Mouse (Mus musculus): ENCODE data around the gene Il17f.
A peak's percentile ranks its signal among the peaks of the same experiment; 100 is the strongest.
"Not testable (repeated sequence)": the region's sequence is repeated elsewhere in the genome, so short reads cannot be mapped to it uniquely, and the experiment has no call there.

Gene Il17f

DNA sequence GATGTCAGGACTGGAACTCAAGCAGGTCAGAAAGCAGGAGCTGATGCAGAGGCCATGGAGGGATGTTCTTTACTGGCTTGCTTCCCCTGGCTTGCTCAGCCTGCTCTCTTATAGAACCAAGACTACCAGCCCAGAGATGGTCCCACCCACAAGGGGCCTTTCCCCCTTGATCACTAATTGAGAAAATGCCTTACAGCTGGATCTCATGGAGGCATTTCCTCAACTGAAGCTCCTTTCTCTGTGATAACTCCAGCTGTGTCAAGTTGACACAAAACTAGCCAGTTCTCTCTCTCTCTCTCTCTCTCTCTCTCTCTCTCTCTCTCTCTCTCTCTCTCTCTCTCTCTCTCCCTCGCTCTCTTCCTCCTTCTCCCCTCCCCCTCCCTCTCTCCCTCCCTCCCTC, at the start of gene Il17f:
Gene Il17f (minus strand): TSS at position 101 of the 400 bp plus-strand sequence.
- not testable (repeated sequence) for DNase-seq (ENCODE audit: low spot score in 2 of 2)

GRCm38 (mm10) chr1:20839911-20840310, 49.5 kb upstream of the Il17f start:
- DNase-seq (ENCODE audit: low spot score in 2 of 2) = no peak

DNA sequence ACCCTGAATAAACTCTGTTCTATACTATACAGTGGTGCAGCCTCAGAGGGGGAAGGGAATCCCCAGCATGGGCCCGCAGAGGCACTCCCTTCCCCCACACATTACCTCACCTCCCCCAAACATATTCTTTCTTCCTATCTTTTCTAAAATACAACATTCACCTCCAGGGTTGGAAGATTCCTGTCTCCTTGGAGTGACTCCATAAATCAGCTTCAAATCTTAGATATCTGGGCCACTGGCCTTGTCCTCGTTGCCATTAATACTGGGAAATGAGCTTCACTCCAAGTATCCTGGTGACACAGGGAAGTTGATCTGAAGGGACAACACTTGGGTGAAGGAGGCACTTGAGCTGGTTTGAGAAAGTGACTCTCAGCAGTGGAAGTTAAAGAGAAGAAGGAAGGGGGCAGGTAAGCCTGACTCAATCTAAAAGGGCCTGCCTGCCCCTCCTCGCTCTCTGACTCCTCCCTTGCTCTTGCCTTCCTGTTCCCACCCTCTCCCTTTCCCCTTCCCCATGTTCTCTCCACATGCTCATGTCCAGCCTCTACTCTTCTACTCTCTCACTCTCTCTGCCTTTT, 46.2 kb upstream of the Il17f start:
- no peak for DNase-seq (ENCODE audit: low spot score in 2 of 2)

- DNase-seq (ENCODE audit: low spot score in 2 of 2) = no peak
Measured at GRCm38 (mm10) chr1:20833141-20833511, 42.7 kb upstream of the Il17f start.

- no peak for DNase-seq (ENCODE audit: low spot score in 2 of 2)
Measured at GRCm38 (mm10) chr1:20832473-20833140, 42.2 kb upstream of the Il17f start.

DNA sequence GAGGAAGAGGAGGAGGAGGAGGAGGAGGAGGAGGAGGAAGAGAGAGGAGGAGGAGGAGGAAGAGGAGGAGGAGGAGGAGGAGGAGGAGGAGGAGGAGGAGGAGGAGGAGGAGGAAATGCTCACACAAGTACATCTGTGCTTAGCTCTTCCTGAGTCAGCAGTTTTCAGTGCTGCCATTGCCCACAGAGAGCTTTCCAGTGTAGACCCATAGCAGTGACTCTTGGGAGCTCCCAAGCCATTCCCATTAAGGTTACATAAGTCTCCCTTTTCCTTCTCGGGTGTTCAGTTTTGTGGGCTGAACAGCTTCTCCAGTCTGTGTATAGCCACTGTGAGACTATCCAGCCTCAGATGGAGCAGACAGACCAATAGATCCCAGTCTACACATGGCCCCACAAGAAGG, 40.1 kb upstream of the Il17f start:
- no peak for DNase-seq (ENCODE audit: low spot score in 2 of 2)

GRCm38 (mm10) chr1:20828061-20828460, 37.6 kb upstream of the Il17f start:
- no peak for DNase-seq (ENCODE audit: low spot score in 2 of 2)

GRCm38 (mm10) chr1:20825036-20825435, 34.6 kb upstream of the Il17f start:
- no peak for DNase-seq (ENCODE audit: low spot score in 2 of 2)

- no peak for DNase-seq (ENCODE audit: low spot score in 2 of 2)
Measured at GRCm38 (mm10) chr1:20823906-20824305, 33.5 kb upstream of the Il17f start.

DNA sequence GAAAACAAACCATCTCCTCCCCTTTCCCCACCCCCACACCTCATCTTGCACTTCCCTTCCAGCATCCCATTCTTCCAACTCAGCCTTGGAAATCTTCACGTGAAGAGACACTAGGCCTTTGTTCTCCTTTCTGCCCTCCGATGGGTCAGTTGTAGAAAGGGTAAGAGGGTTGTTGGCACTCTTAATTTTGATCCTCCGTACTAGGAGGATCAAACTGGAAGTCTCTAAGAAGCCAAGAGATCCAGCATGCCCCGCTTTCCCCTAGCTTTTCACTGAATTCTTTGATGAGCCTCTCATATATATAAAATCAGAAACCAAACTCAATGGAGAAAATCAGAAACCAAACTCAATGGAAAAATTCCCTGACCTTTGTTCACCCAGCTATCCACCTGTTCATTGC, 33.1 kb upstream of the Il17f start:
- no peak for DNase-seq (ENCODE audit: low spot score in 2 of 2)

DNA sequence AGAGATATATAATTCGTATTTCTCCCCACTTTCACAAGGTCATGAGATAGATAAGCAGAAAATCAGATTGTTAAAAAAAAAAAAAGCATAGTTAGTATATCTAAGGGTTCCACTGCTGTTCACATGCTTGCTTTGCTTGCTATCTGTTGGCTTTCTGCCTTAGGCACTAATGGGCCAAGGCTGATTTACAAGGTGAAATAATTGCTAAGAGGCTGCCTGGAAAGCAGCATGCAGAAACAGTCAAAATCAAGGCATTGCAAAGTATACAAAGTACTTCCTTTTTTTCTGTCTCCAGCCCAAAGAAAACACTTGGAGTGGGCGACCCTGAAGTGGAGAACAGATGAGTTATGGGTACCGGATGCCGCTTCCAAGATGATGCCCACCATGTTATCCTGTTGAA, 30.5 kb upstream of the Il17f start:
- DNase-seq (ENCODE audit: low spot score in 2 of 2) = no peak

DNA sequence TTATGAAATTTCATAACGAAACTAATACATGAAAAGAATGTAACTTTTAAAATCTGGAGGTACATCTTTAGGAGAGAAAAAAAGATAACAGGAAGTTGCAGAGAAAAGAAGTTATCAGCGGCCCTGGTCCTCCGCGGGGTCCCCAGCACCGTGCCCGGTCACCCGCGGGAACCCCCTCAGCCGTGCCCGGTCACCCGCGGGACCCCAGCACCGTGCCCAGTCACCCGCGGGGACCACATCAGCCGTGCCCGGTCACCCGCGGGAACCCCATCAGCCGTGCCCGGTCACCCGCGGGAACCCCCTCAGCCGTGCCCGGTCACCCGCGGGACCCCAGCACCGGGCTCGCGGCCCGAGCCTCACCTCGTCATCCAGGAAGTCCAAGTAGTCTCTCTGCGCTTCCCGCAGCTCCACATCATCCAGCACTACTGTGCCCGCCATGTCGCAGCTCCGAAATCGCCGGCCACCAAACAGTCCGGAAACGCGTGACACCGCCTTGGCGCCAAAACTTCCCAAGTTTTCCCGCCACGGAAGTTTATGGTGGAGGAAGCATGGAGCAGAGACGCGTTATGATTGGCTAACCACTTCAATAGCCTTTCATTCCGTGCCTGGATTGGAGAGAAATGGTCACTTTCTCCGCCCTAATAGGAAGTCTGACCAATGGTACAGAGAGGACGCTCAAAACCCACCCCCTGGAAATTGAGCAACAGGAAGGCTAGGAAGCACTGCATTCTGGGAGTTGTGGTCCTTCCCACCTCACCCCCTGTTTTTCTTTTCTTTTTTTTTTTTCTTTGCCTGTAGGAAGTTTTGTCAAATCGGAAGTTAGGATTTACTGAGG, 29.6 kb upstream of the Il17f start, which contains the start of gene Mcm3:
Gene Mcm3 (minus strand): TSS at position 542 of the 835 bp plus-strand sequence.
- DNase-seq (ENCODE audit: low spot score in 2 of 2) = peak; percentile 87 to 91

GRCm38 (mm10) chr1:20817596-20817995, 27.2 kb upstream of the Il17f start:
- no peak for DNase-seq (ENCODE audit: low spot score in 2 of 2)

DNA sequence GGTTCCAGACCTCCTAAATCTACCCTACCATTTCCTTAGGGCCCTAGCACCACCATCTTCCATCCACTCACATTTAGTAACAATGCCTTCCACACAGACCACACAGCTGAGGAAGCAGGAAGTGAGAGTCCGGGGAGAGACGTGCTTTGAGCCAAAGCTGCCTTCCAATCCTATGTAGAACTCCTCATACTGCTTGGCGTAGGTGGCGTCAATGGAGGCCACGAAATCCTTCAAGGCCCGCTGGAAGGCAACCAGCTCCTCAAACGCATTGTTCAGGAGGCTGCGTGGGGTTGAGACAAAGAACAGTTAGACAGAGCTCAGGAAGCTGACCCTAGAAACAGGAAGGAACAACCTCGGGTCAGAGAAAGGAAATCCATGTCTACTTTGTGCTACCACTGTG, 26.8 kb upstream of the Il17f start:
- no peak for DNase-seq (ENCODE audit: low spot score in 2 of 2)

DNA sequence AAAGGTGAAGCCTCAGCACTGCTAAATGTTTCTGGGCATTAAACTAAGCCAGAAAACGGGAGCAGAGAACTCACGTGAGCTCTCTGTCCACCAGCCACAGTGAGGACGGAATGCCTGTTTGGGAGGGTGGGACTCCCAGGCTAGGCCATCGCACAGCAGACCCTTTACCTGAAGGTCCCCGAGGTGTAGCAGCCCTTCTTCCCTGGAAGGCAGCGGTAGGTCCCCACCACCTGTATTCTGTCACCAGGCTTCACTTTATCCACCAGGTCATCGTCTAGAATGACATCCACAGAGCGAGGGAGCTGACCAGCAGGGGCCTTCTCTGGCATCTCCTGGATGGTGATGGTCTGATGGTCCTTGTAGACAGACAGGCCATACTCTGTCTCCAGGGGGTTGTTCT, 24.1 kb upstream of the Il17f start:
- no peak for DNase-seq (ENCODE audit: low spot score in 2 of 2)

- no peak for DNase-seq (ENCODE audit: low spot score in 2 of 2)
Measured at GRCm38 (mm10) chr1:20804526-20804925, 14.1 kb upstream of the Il17f start.

- peak in 1 of 2 experiments; percentile 25 for DNase-seq (ENCODE audit: low spot score in 2 of 2)
Measured at GRCm38 (mm10) chr1:20801682-20802390, 11.4 kb upstream of the Il17f start.

GRCm38 (mm10) chr1:20801275-20801674, 10.9 kb upstream of the Il17f start:
- DNase-seq (ENCODE audit: low spot score in 2 of 2) = no peak

GRCm38 (mm10) chr1:20795178-20795577, 4.8 kb upstream of the Il17f start:
- DNase-seq (ENCODE audit: low spot score in 2 of 2) = no peak

DNA sequence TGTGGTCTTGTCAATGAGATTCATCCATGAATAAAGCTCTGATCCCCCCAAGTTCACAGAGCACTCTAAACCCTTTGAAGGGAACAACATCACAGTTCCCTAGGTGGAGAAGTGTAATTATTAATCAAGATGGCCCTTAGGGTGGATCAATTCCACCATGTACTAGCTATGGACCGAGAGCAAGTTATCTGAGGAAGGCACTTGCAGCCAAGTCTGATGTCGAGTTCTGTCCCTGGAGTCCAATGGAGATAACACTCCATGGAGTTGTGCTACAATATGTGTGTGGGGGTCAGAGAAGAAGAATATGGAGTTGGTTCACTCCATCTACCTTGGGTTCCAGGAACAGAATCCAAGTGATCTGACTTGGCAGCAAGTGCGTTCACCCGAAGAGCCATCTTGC, 4.3 kb upstream of the Il17f start:
- no peak for DNase-seq (ENCODE audit: low spot score in 2 of 2)

DNA sequence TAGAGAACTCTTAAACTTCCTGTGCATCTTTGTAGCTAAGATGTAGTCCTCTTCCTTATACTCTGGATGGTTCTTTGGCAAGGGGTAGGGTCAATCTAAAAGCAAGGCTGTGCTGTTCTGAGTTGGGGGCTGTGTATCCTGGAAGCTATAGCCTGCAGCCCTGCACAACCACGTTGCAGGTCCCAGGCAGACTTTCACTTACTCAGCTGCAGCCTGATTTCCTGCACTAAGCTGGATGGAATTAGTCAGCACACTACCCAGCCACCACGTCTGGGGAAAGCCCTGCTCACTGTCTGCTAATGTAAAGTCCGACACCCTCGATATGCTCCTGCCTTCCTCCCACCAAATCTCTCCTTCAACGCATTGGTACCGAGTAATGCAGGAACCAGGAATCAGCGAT, 997 bp upstream of the Il17f start:
- no peak for DNase-seq (ENCODE audit: low spot score in 2 of 2)

GRCm38 (mm10) chr1:20788419-20788818, 2.0 kb downstream of the Il17f start:
- DNase-seq (ENCODE audit: low spot score in 2 of 2) = no peak

Measured in frontal cortex, postnatal 10 days (tissue).